Comparison of ENCODE assay signal across 9 mouse cellular contexts in the genomic region with DNA sequence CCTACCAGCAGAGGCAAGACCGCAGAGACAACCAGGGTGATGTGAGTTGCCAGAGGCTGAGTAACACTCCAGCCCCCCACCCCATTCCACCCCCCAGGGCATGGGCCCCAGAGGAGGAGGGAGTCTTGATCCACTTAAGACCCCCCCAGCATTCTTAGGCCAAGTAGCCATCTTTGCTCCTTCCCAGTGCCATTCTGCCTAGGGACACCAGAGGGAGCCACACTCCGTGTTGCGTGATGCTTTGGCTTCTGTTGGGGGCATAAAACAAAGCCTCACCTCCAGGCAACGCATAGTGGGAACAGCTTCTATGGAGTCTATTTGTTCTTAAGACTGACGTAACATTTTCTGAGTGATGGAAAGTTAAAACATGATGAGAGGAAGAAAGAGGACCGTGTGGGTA. TPM values are rescaled to one million over a fixed set of nuclear protein-coding genes. Genes with fewer than 3 reads are reported as not detected.
DNase-seq lines count a peak whose midpoint lies in the region; TF ChIP-seq lines count a peak whose summit lies in the region.
"Had no signal": no experiment of that assay in that cellular context is flagged by ENCODE, and none has a peak within 500 bp of the region (broad histone marks: within the 10 kb centered on the region; RNA-seq: fewer than 3 reads in every experiment).

No protein-coding gene starts in this region.

- no peaks in the 10 kb centered on the region for H3K27me3 ChIP-seq in E14TG2a.4 (ENCODE audit: insufficient read depth, low read length)
- H3K27me3 ChIP-seq: heart, embryonic 15.5 days had no signal

- H3K4me3 ChIP-seq in E14TG2a.4 (replicated peaks; ENCODE audit: low read length) = no peak overlapping the region
- H3K4me3 ChIP-seq: heart, embryonic 15.5 days had no signal

- H3K36me3 ChIP-seq in E14TG2a.4 (ENCODE audit: insufficient read depth, low read length) = peaks cover 90% of the 10 kb centered on the region

- peak; percentile 99 for TF ChIP-seq CTCF in E14TG2a.4 (conservative IDR thresholded peaks at IDR 0.05; ENCODE audit: low read length)

- no peaks in the 10 kb centered on the region for H3K9me3 ChIP-seq in E14TG2a.4 (ENCODE audit: low read length)
- H3K9me3 ChIP-seq: heart, embryonic 15.5 days had no signal

- peaks cover 89% of the 10 kb centered on the region for H3K4me1 ChIP-seq in E14TG2a.4 (replicated peaks; ENCODE audit: low read depth, low read length)

- DNase-seq in adrenal gland, adult (ENCODE audit: inconsistent age in 2 of 2, low spot score in 1 of 2) = peak; percentile 65 to 90
- no peak for DNase-seq in adrenal gland, adult 8-10 months
- DNase-seq in cerebellum, adult 9-11 months = peak; percentile 76
- peak; percentile 59 for DNase-seq in gastrocnemius, postnatal 10 days
- DNase-seq in layer of hippocampus, postnatal 14 days (ENCODE audit: low spot score in 2 of 2) = peak; percentile 77 to 81
- peak; percentile 82 for DNase-seq in mesoderm, embryonic 11.5 days (ENCODE audit: low read depth, low spot score)
- peak; percentile 67 to 79 for DNase-seq in spleen, postnatal 10 days (ENCODE audit: low spot score in 2 of 2)

RNA-seq across cellular contexts. Expression of gene Dnajb12, which starts 13.6 kb away (rescaled TPM):
- 10 to 100 TPM; 59.3 to 67.0 (median 62.9) TPM for total RNA-seq in adrenal gland, adult 8-10 months (2022)
- total RNA-seq in gastrocnemius, postnatal 10 days (2021) = 10 to 100 TPM; 44.0 to 44.9 TPM
- total RNA-seq in layer of hippocampus, postnatal 14 days (2021) = 10 to 100 TPM; 48.0 to 50.1 TPM

RNA-seq across cellular contexts. Expression of gene Ddit4, which starts 58.7 kb away (rescaled TPM):
- 10 to 100 TPM; 27.9 to 91.5 (median 34.7) TPM for total RNA-seq in adrenal gland, adult 8-10 months (2022)
- 10 to 100 TPM; 14.2 to 39.1 TPM for total RNA-seq in gastrocnemius, postnatal 10 days (2021)
- total RNA-seq in layer of hippocampus, postnatal 14 days (2021) = 100 to 1,000 TPM in 1 of 2 experiments, 10 to 100 TPM in 1; 99.5 to 106 TPM
